Mouse (Mus musculus) layer of hippocampus, postnatal 25 days (tissue): ENCODE measurements at regions not wholly inside any gene's neighbourhood (a gene's known extent, or its start where the extent isn't known, plus 50 kb on each side); places are given as distances from the start of the nearest gene placed in this dataset.
"Not testable (repeated sequence)": the region's sequence is repeated elsewhere in the genome, so short reads cannot be mapped to it uniquely, and the experiment has no call there.

ENCODE experiments used
- DNase-seq, 2 experiments: peaks; one replicate each; pipeline ENCODE4 v3.0.0; 2022; ENCODE audit warnings: mixed read lengths in 2 of 2, low spot score in 1 of 2; ENCODE audit errors: extremely low spot score in 1 of 2

GRCm38 (mm10) chr16:12780635-12781034 lies 328.8 kb upstream of the Ercc4 start:
- no peak for DNase-seq

GRCm38 (mm10) chr16:12785828-12786227 lies 323.7 kb upstream of the Ercc4 start:
- no peak for DNase-seq

- DNase-seq, result no peak
These were observed 311.0 kb upstream of the Ercc4 start for GRCm38 (mm10) chr16:12798523-12798922.

- DNase-seq, result no peak
These were observed 309.3 kb upstream of the Ercc4 start for GRCm38 (mm10) chr16:12800181-12800580.

GRCm38 (mm10) chr16:12802651-12803050 lies 306.8 kb upstream of the Ercc4 start:
- DNase-seq, result no peak

- no peak for DNase-seq
These were observed 302.1 kb upstream of the Ercc4 start for GRCm38 (mm10) chr16:12807351-12807871.

- DNase-seq, result no peak
These were observed 298.4 kb upstream of the Ercc4 start for GRCm38 (mm10) chr16:12811088-12811487.

GRCm38 (mm10) chr16:12824646-12825045 lies 284.8 kb upstream of the Ercc4 start:
- no peak for DNase-seq

- DNase-seq, result no peak
These were observed 283.3 kb upstream of the Ercc4 start for GRCm38 (mm10) chr16:12826222-12826621.

GRCm38 (mm10) chr16:12831308-12831707 lies 278.2 kb upstream of the Ercc4 start:
- DNase-seq, result not testable (repeated sequence)

GRCm38 (mm10) chr16:12856356-12856755 lies 253.1 kb upstream of the Ercc4 start:
- DNase-seq, result no peak

GRCm38 (mm10) chr16:12859714-12860355 lies 249.6 kb upstream of the Ercc4 start:
- no peak for DNase-seq

- no peak for DNase-seq
These were observed 246.9 kb upstream of the Ercc4 start for GRCm38 (mm10) chr16:12862561-12862960.

GRCm38 (mm10) chr16:12878326-12878725 lies 231.2 kb upstream of the Ercc4 start:
- not testable (repeated sequence) for DNase-seq

GRCm38 (mm10) chr16:12880011-12880410 lies 229.5 kb upstream of the Ercc4 start:
- no peak for DNase-seq

- no peak for DNase-seq
These were observed 229.0 kb upstream of the Ercc4 start for GRCm38 (mm10) chr16:12880481-12880880.

- no peak for DNase-seq
These were observed 226.8 kb upstream of the Ercc4 start for GRCm38 (mm10) chr16:12882690-12883089.

- DNase-seq, result no peak
These were observed 224.9 kb upstream of the Ercc4 start for GRCm38 (mm10) chr16:12884556-12884955.

- no peak for DNase-seq
These were observed 223.4 kb upstream of the Ercc4 start for GRCm38 (mm10) chr16:12886127-12886526.

- DNase-seq, result no peak
These were observed 222.1 kb upstream of the Ercc4 start for GRCm38 (mm10) chr16:12887381-12887780.

- no peak for DNase-seq
These were observed 219.4 kb upstream of the Ercc4 start for GRCm38 (mm10) chr16:12890094-12890493.

GRCm38 (mm10) chr16:12890545-12890944 lies 218.9 kb upstream of the Ercc4 start:
- DNase-seq, result no peak
